Mouse (Mus musculus) liver, adult 2 months (tissue): ENCODE measurements around the gene Rab11fip2. TPM values are rescaled to one million over a fixed set of nuclear protein-coding genes. Genes with fewer than 3 reads are reported as not detected.
A peak's percentile ranks its signal among the peaks of the same experiment; 100 is the strongest.

ENCODE experiments used
- DNase-seq: peaks from one replicate; pipeline ENCODE4 v3.0.0-alpha.2; 2011; ENCODE audit warnings: low read depth, low spot score; ENCODE audit errors: extremely low read depth
- H3K27ac ChIP-seq: fragments of 200-500 bp; replicated peaks from 2 replicates; pipeline ENCODE4 v1.5.1; 2012; ENCODE audit warnings: low read depth, mild to moderate bottlenecking, control low read depth, inconsistent platforms, low read length; ENCODE audit not compliant: insufficient read depth
- H3K27me3 ChIP-seq: fragments of 200-500 bp; 2 replicates; pipeline ENCODE4 v1.6.1; 2012; ENCODE audit warnings: mild to moderate bottlenecking, moderate library complexity, low read length, inconsistent platforms; ENCODE audit not compliant: control insufficient read depth, insufficient read depth
- H3K36me3 ChIP-seq: fragments of 200-500 bp; 2 replicates; pipeline ENCODE4 v1.6.1; 2012; ENCODE audit warnings: low read length, inconsistent platforms; ENCODE audit not compliant: control insufficient read depth, insufficient read depth
- H3K4me1 ChIP-seq: fragments of 200-500 bp; 2 replicates; pipeline ENCODE4 v1.6.1; 2011; ENCODE audit warnings: low read length; ENCODE audit not compliant: control insufficient read depth, insufficient read depth
- H3K4me3 ChIP-seq: fragments of 200-500 bp; 2 replicates; pipeline ENCODE4 v1.5.1; 2011; ENCODE audit warnings: low read depth, mild to moderate bottlenecking, control low read depth, low read length, moderate library complexity; ENCODE audit not compliant: insufficient read depth
- H3K79me2 ChIP-seq: fragments of 200-500 bp; 2 replicates; pipeline ENCODE4 v1.6.1; 2012; ENCODE audit warnings: inconsistent platforms, mild to moderate bottlenecking, low read length, moderate library complexity; ENCODE audit not compliant: control insufficient read depth, insufficient read depth
- H3K9ac ChIP-seq: fragments of 200-500 bp; 2 replicates; pipeline ENCODE4 v1.6.1; 2012; ENCODE audit warnings: low read depth, mild to moderate bottlenecking, control low read depth, inconsistent platforms, low read length
- CTCF ChIP-seq: fragments of 200-500 bp; IDR thresholded peaks from 2 replicates; pipeline ENCODE4 v1.5.1; 2011; ENCODE audit warnings: low read depth, low read length, control low read depth
- POLR2A ChIP-seq: fragments of 200-500 bp; IDR thresholded peaks from 2 replicates; pipeline ENCODE4 v1.6.1; 2011; ENCODE audit warnings: low read length, control low read depth; ENCODE audit not compliant: insufficient read depth; ENCODE audit errors: extremely low read depth
- WGBS: fragments of 180-500 bp; shearing (Covaris S2); methylation state at CpG from one replicate; pipeline ENCODE4 v1.1.7; 2018; 5-methylcytosine and 5-hydroxymethylcytosine counted together
- polyA plus RNA-seq: library from polyadenylated mRNA; depleted of rRNA; stranded (reverse); fragments of >200 nt; gene quantifications from 2 replicates; pipeline ENCODE4 v1.2.3, GENCODE M21; 2012; rRNA removed
- total RNA-seq: library from RNA; depleted of rRNA; stranded (reverse); fragments of >200 nt; gene quantifications from 2 replicates; pipeline ENCODE4 v1.2.3, GENCODE M21; 2014; rRNA removed

Rab11fip2 gene
- total RNA-seq (7.7 and 9.5 TPM in 2 replicates), polyA plus RNA-seq (1.0 and 1.1 TPM in 2 replicates)

GRCm38 (mm10) chr19:59943322-59943871, at the start of gene Rab11fip2:
Rab11fip2 (minus strand) TSS chr19:59943654.
- TF ChIP-seq POLR2A (peak; percentile 65), CTCF (no peak)
- H3K27me3 ChIP-seq: no peaks in the 10 kb centered on the region
- peaks cover 14% of the 10 kb centered on the region; the same call in 1 of the 2 replicates for H3K4me1 ChIP-seq
- DNase-seq: peak; percentile 54
- WGBS: under 1% methylated on average over 68 of the region's 72 CpGs
- peak within 1 kb of the TSS; percentile 97 for H3K4me3 ChIP-seq
- H3K79me2 ChIP-seq: no peaks in the 10 kb centered on the region
- H3K27ac ChIP-seq: peak within 1 kb of the TSS; percentile 97
- H3K36me3 ChIP-seq: no peaks in the 10 kb centered on the region
- peak within 1 kb of the TSS; percentile 99 for H3K9ac ChIP-seq

- Histone ChIP-seq H3K36me3 (no peaks in the 10 kb centered on the region), H3K27me3 (no peaks in the 10 kb centered on the region), H3K4me1 (no peaks in the 10 kb centered on the region), H3K9ac (no peak overlapping the region), H3K4me3 (no peak overlapping the region), H3K79me2 (no peaks in the 10 kb centered on the region), H3K27ac (no peak overlapping the region)
- TF ChIP-seq POLR2A: no peak
- TF ChIP-seq CTCF: no peak
- WGBS: 87% methylated on average over 1 of the region's 1 CpGs
- no peak for DNase-seq
Measured at GRCm38 (mm10) chr19:59981588-59981987, 38.1 kb upstream of the Rab11fip2 start.

GRCm38 (mm10) chr19:59954936-59955335, 11.5 kb upstream of the Rab11fip2 start:
- H3K9ac ChIP-seq: no peak overlapping the region
- H3K36me3 ChIP-seq: no peaks in the 10 kb centered on the region
- H3K79me2 ChIP-seq: no peaks in the 10 kb centered on the region
- 81% methylated on average over 3 of the region's 3 CpGs for WGBS
- TF ChIP-seq POLR2A (no peak), CTCF (no peak)
- H3K4me3 ChIP-seq: no peak overlapping the region
- H3K4me1 ChIP-seq: no peaks in the 10 kb centered on the region
- DNase-seq: no peak
- peaks cover 2% of the 10 kb centered on the region; the same call in 1 of the 2 replicates for H3K27me3 ChIP-seq
- no peak overlapping the region for H3K27ac ChIP-seq

GRCm38 (mm10) chr19:59949731-59950130, 6.3 kb upstream of the Rab11fip2 start:
- Histone ChIP-seq H3K4me3 (no peak overlapping the region), H3K9ac (no peak overlapping the region), H3K4me1 (no peaks in the 10 kb centered on the region), H3K79me2 (no peaks in the 10 kb centered on the region), H3K36me3 (no peaks in the 10 kb centered on the region), H3K27me3 (peaks cover 2% of the 10 kb centered on the region; the same call in 1 of the 2 replicates), H3K27ac (no peak overlapping the region)
- DNase-seq: no peak
- no peak for TF ChIP-seq POLR2A
- 93% methylated on average over 5 of the region's 5 CpGs for WGBS

GRCm38 (mm10) chr19:59942716-59943321, 635 bp downstream of the Rab11fip2 start:
- Histone ChIP-seq H3K79me2 (no peaks in the 10 kb centered on the region), H3K27ac (peak overlapping the region; percentile 97), H3K4me3 (peak overlapping the region; percentile 97), H3K36me3 (no peaks in the 10 kb centered on the region), H3K27me3 (no peaks in the 10 kb centered on the region), H3K4me1 (peaks cover 14% of the 10 kb centered on the region; the same call in 1 of the 2 replicates), H3K9ac (peak overlapping the region; percentile 99)
- WGBS: 6% methylated on average over 27 of the region's 27 CpGs
- DNase-seq: no peak
- no peak for TF ChIP-seq POLR2A
- no peak for TF ChIP-seq CTCF

GRCm38 (mm10) chr19:59939711-59940110, 3.7 kb downstream of the Rab11fip2 start:
- WGBS: 38% methylated on average over 5 of the region's 5 CpGs
- Histone ChIP-seq H3K27ac (no peak overlapping the region; the same call in 1 of the 2 replicates), H3K4me3 (no peak overlapping the region; the same call in 1 of the 2 replicates), H3K79me2 (no peaks in the 10 kb centered on the region), H3K9ac (no peak overlapping the region), H3K4me1 (peaks cover 14% of the 10 kb centered on the region; the same call in 1 of the 2 replicates), H3K27me3 (no peaks in the 10 kb centered on the region), H3K36me3 (0 out of 2 replicates have a peak, but pooled peaks cover 1% of the 10 kb centered on the region)
- DNase-seq: peak; percentile 91
- TF ChIP-seq CTCF (no peak), POLR2A (no peak)
